8 mouse cellular contexts compared by ENCODE assay signal in genomic region chr16:18425475-18426214, GRCm38 (mm10). TPM values are rescaled to one million over a fixed set of nuclear protein-coding genes. Genes with fewer than 3 reads are reported as not detected.
A peak's percentile ranks its signal among the peaks of the same experiment; 100 is the strongest.
DNase-seq lines count a peak whose midpoint lies in the region; ATAC-seq and TF ChIP-seq lines count a peak whose summit lies in the region.

No protein-coding gene starts in this region.

- no peaks in the 10 kb centered on the region for H3K9me3 ChIP-seq in lung, embryonic 14.5 days (ENCODE audit: low read depth, low read length)
- no peaks in the 10 kb centered on the region for H3K9me3 ChIP-seq in hindbrain, embryonic 11.5 days (ENCODE audit: control insufficient read depth, low read length)
- no peaks in the 10 kb centered on the region for H3K9me3 ChIP-seq in midbrain, embryonic 11.5 days (ENCODE audit: control insufficient read depth, low read length)

- no peak for TF ChIP-seq POLR2A in bone marrow macrophage, adult 2 months (IDR thresholded peaks at IDR 0.05; ENCODE audit: borderline replicate concordance, low read depth, low read length)

- peak overlapping the region; percentile 85 for H3K9ac ChIP-seq in lung, embryonic 14.5 days
- peak overlapping the region; percentile 60 for H3K9ac ChIP-seq in hindbrain, embryonic 11.5 days (ENCODE audit: low read depth, low read length)
- H3K9ac ChIP-seq in midbrain, embryonic 11.5 days (ENCODE audit: low read length), result peak overlapping the region; percentile 83

- H3K4me2 ChIP-seq in lung, embryonic 14.5 days, result peak overlapping the region; percentile 77
- peak overlapping the region; percentile 65 for H3K4me2 ChIP-seq in hindbrain, embryonic 11.5 days (replicated peaks; ENCODE audit: low read depth, low read length)
- H3K4me2 ChIP-seq in midbrain, embryonic 11.5 days, result peak overlapping the region; percentile 81

- no peak for TF ChIP-seq CTCF in lung, embryonic 14.5 days (IDR thresholded peaks at IDR 0.05; ENCODE audit: low read depth)
- TF ChIP-seq CTCF in bone marrow macrophage, adult 2 months (IDR thresholded peaks at IDR 0.05; ENCODE audit: low read depth, low read length), result no peak

- H3K4me1 ChIP-seq in lung, embryonic 14.5 days (ENCODE audit: insufficient read depth), result peaks cover 18% of the 10 kb centered on the region
- H3K4me1 ChIP-seq in bone marrow macrophage, adult 2 months (ENCODE audit: control insufficient read depth, insufficient read depth, low read length), result peaks cover 33% of the 10 kb centered on the region
- H3K4me1 ChIP-seq in hindbrain, embryonic 11.5 days (replicated peaks; ENCODE audit: control insufficient read depth, insufficient read depth, low read length), result no peaks in the 10 kb centered on the region; the same call in 1 of the 2 replicates
- H3K4me1 ChIP-seq in midbrain, embryonic 11.5 days (ENCODE audit: control insufficient read depth, insufficient read depth, low read length), result peaks cover 7% of the 10 kb centered on the region

- DNase-seq in lung, embryonic 14.5 days, result peak; percentile 21
- no peak for DNase-seq in lung, postnatal 14 days
- DNase-seq in hindbrain, embryonic 11.5 days (ENCODE audit: low spot score), result no peak
- DNase-seq in midbrain, embryonic 11.5 days (ENCODE audit: low spot score, missing footprints), result no peak
- no peak for DNase-seq in cerebellum, adult 9-11 months
- no peak for DNase-seq in kidney, postnatal 36 days
- no peak for DNase-seq in adrenal gland, adult 8-10 months

- H3K27me3 ChIP-seq in lung, embryonic 14.5 days (ENCODE audit: insufficient read depth, low read length), result no peaks in the 10 kb centered on the region
- no peaks in the 10 kb centered on the region for H3K27me3 ChIP-seq in hindbrain, embryonic 11.5 days (ENCODE audit: control insufficient read depth, insufficient read depth, low read length)
- no peaks in the 10 kb centered on the region for H3K27me3 ChIP-seq in midbrain, embryonic 11.5 days (ENCODE audit: control insufficient read depth, insufficient read depth, low read length)

- peak overlapping the region; percentile 90 for H3K4me3 ChIP-seq in lung, embryonic 14.5 days (ENCODE audit: low read depth, low read length)
- peak overlapping the region; percentile 73 for H3K4me3 ChIP-seq in bone marrow macrophage, adult 2 months (ENCODE audit: insufficient read depth, low read length)
- peak overlapping the region; percentile 55 for H3K4me3 ChIP-seq in hindbrain, embryonic 11.5 days (ENCODE audit: low read depth, low read length)
- H3K4me3 ChIP-seq in midbrain, embryonic 11.5 days (ENCODE audit: low read depth, low read length), result peak overlapping the region; percentile 67

- peak; percentile 48 for ATAC-seq in lung, embryonic 14.5 days (ENCODE audit: insufficient read depth)
- ATAC-seq in hindbrain, embryonic 11.5 days (ENCODE audit: low FRiP score), result peak; percentile 65
- peak; percentile 59 for ATAC-seq in midbrain, embryonic 11.5 days (ENCODE audit: low FRiP score)

- WGBS in lung, embryonic 14.5 days, result 11% methylated on average over 10 of the region's 10 CpGs
- 35% methylated on average over 10 of the region's 10 CpGs for WGBS in hindbrain, embryonic 11.5 days
- WGBS in midbrain, embryonic 11.5 days, result 40% methylated on average over 10 of the region's 10 CpGs

- peaks cover 13% of the 10 kb centered on the region; the same call in 1 of the 2 replicates for H3K36me3 ChIP-seq in lung, embryonic 14.5 days (ENCODE audit: insufficient read depth)
- H3K36me3 ChIP-seq in hindbrain, embryonic 11.5 days (ENCODE audit: control insufficient read depth, insufficient read depth, low read length), result peaks cover 2% of the 10 kb centered on the region; the same call in 1 of the 2 replicates
- H3K36me3 ChIP-seq in midbrain, embryonic 11.5 days (ENCODE audit: control insufficient read depth, insufficient read depth, low read length), result no peaks in the 10 kb centered on the region

- H3K27ac ChIP-seq in lung, embryonic 14.5 days (ENCODE audit: low read depth), result peak overlapping the region; percentile 81
- H3K27ac ChIP-seq in bone marrow macrophage, adult 2 months (ENCODE audit: insufficient read depth, low read depth, low read length), result peak overlapping the region; percentile 40
- no peak overlapping the region for H3K27ac ChIP-seq in hindbrain, embryonic 11.5 days (ENCODE audit: low read depth, low read length)
- no peak overlapping the region for H3K27ac ChIP-seq in midbrain, embryonic 11.5 days (ENCODE audit: low read depth, low read length)

RNA-seq across cellular contexts. Expression of gene Txnrd2, which starts 0.5 kb away (rescaled TPM):
- 18.7 and 21.5 TPM in 2 replicates for polyA plus RNA-seq in lung, embryonic 14.5 days (2014; fragmentation: Nextera tagmentation; extraction: Ambion mirVana)
- polyA plus RNA-seq in bone marrow macrophage, adult 2 months (2012; ENCODE audit: insufficient read depth, insufficient read length, missing spikeins), result 23.4 and 26.3 TPM in 2 replicates
- polyA plus RNA-seq in hindbrain, embryonic 11.5 days (2014; fragmentation: Nextera tagmentation; extraction: Ambion mirVana), result 22.2 and 23.8 TPM in 2 replicates
- polyA plus RNA-seq in midbrain, embryonic 11.5 days (2014; fragmentation: Nextera tagmentation; extraction: Ambion mirVana), result 21.0 and 22.7 TPM in 2 replicates
- total RNA-seq in adrenal gland, adult 8-10 months (2022), result 100 to 1,000 TPM in 2 of 4 experiments, 10 to 100 TPM in 2; 79.2 to 123 (median 103) TPM

RNA-seq across cellular contexts. Expression of gene Comt, which starts 1.0 kb away (rescaled TPM):
- 89.4 and 97.0 TPM in 2 replicates for polyA plus RNA-seq in lung, embryonic 14.5 days (2014; fragmentation: Nextera tagmentation; extraction: Ambion mirVana)
- 93.3 and 99.6 TPM in 2 replicates for polyA plus RNA-seq in bone marrow macrophage, adult 2 months (2012; ENCODE audit: insufficient read depth, insufficient read length, missing spikeins)
- polyA plus RNA-seq in hindbrain, embryonic 11.5 days (2014; fragmentation: Nextera tagmentation; extraction: Ambion mirVana), result 49.6 and 53.9 TPM in 2 replicates
- polyA plus RNA-seq in midbrain, embryonic 11.5 days (2014; fragmentation: Nextera tagmentation; extraction: Ambion mirVana), result 50.8 and 52.5 TPM in 2 replicates
- total RNA-seq in adrenal gland, adult 8-10 months (2022), result 100 to 1,000 TPM; 147 to 201 (median 185) TPM

Comparison
In these comparisons a context has a peak if more than half of its experiments do, and no peak if none do; other contexts are left out.
1. H3K27ac ChIP-seq: peak in lung, embryonic 14.5 days (single experiment) and bone marrow macrophage, adult 2 months (single experiment); none in hindbrain, embryonic 11.5 days (single experiment) and midbrain, embryonic 11.5 days (single experiment).
2. Peak in every context shown above with its lines, with median percentiles within 50 percentile points of each other: ATAC-seq, H3K4me2 ChIP-seq, H3K4me3 ChIP-seq and H3K9ac ChIP-seq.